In the genomic region with DNA sequence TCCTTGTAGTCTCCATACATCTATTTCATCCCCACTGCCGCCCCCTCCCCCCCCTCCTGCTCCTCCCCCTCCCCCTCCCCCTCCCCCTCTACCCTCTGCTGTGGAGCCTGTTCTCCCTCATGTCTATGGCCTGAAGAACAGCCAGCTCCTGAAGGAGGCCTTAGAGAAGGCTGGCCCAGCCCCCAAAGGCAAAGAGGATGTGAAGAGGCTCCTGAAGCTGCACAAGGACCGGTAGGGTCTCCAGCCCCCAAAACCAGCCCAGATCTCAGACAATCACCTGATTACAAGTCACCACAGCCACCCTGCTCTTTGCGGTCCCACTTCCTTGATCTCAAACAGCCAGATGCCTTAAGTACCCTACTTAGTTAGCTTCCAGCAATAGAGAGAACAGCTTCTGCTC, we compare ENCODE assay signal across 15 mouse cellular contexts. TPM values are rescaled to one million over a fixed set of nuclear protein-coding genes. Genes with fewer than 3 reads are reported as not detected.
DNase-seq lines count a peak whose midpoint lies in the region; ATAC-seq and TF ChIP-seq lines count a peak whose summit lies in the region.
"Had no signal": no experiment of that assay in that cellular context is flagged by ENCODE, and none has a peak within 500 bp of the region (broad histone marks: within the 10 kb centered on the region; RNA-seq: fewer than 3 reads in every experiment).

No protein-coding gene starts in this region.

- H3K4me2 ChIP-seq in hindbrain, embryonic 15.5 days: peak overlapping the region; percentile 76; the same call in 1 of the 2 replicates
- no peak overlapping the region; the same call in 1 of the 2 replicates for H3K4me2 ChIP-seq in hindbrain, embryonic 14.5 days (replicated peaks)
- peak overlapping the region; percentile 69; the same call in 1 of the 2 replicates for H3K4me2 ChIP-seq in limb, embryonic 13.5 days (replicated peaks)

- peaks cover 23% of the 10 kb centered on the region for H3K4me1 ChIP-seq in hindbrain, embryonic 15.5 days (replicated peaks)
- H3K4me1 ChIP-seq in hindbrain, embryonic 14.5 days (replicated peaks; ENCODE audit: control insufficient read depth, insufficient read depth, low read length): peaks cover 15% of the 10 kb centered on the region
- peaks cover 3 to 12% of the 10 kb centered on the region in 2 experiments; a peak in 3 of 4 replicates for H3K4me1 ChIP-seq in ES-E14 (ENCODE audit: control insufficient read depth in 2 of 2, insufficient read depth in 2 of 2, low read length in 2 of 2, poor library complexity in 1 of 2)
- peaks cover 18% of the 10 kb centered on the region for H3K4me1 ChIP-seq in limb, embryonic 13.5 days

- in situ Hi-C loops in ES-E14 (cut with MboI; ENCODE audit: low sequenced_read_pairs in 2 of 2, unreplicated experiment in 2 of 2): no loop called here

- no peak overlapping the region for H3K4me3 ChIP-seq in hindbrain, embryonic 15.5 days
- no peak overlapping the region for H3K4me3 ChIP-seq in hindbrain, embryonic 14.5 days (replicated peaks; ENCODE audit: low read length)
- peak overlapping the region; percentile 60 for H3K4me3 ChIP-seq in ES-E14 (ENCODE audit: insufficient read depth in 1 of 2, low read depth in 1 of 2, low read length in 2 of 2, poor library complexity in 1 of 2, severe bottlenecking in 1 of 2)
- no peak overlapping the region for H3K4me3 ChIP-seq in limb, embryonic 13.5 days

- no peak overlapping the region for H3K9ac ChIP-seq in hindbrain, embryonic 15.5 days
- no peak overlapping the region for H3K9ac ChIP-seq in hindbrain, embryonic 14.5 days
- peak overlapping the region; percentile 88 for H3K9ac ChIP-seq in ES-E14 (ENCODE audit: insufficient read depth, low read depth, low read length, poor library complexity, severe bottlenecking)
- no peak overlapping the region for H3K9ac ChIP-seq in limb, embryonic 13.5 days
- H3K9ac ChIP-seq: stomach, embryonic 15.5 days had no signal

- H3K9me3 ChIP-seq in hindbrain, embryonic 15.5 days: no peaks in the 10 kb centered on the region
- no peaks in the 10 kb centered on the region for H3K9me3 ChIP-seq in hindbrain, embryonic 14.5 days (ENCODE audit: control insufficient read depth, low read length)
- no peaks in the 10 kb centered on the region for H3K9me3 ChIP-seq in ES-E14 (ENCODE audit: control insufficient read depth, insufficient read depth, low read depth, low read length)
- H3K9me3 ChIP-seq in limb, embryonic 13.5 days: no peaks in the 10 kb centered on the region
- H3K9me3 ChIP-seq: embryonic facial prominence, embryonic 15.5 days; neural tube, embryonic 13.5 days; stomach, embryonic 15.5 days had no signal

- ATAC-seq in CD4-positive, CD25-positive, alpha-beta regulatory T cell, adult 4 months: no peak
- ATAC-seq in hindbrain, embryonic 15.5 days (ENCODE audit: low FRiP score, low read depth): no peak
- ATAC-seq in hindbrain, embryonic 14.5 days (ENCODE audit: low FRiP score): no peak
- ATAC-seq in limb, embryonic 13.5 days (ENCODE audit: low FRiP score, low read depth): no peak

- WGBS in hindbrain, embryonic 15.5 days: 91% methylated on average over 3 of the region's 3 CpGs
- WGBS in hindbrain, embryonic 14.5 days: 87% methylated on average over 3 of the region's 3 CpGs
- WGBS in limb, embryonic 13.5 days: 83% methylated on average over 3 of the region's 3 CpGs

- H3K36me3 ChIP-seq in hindbrain, embryonic 15.5 days: peaks cover 9% of the 10 kb centered on the region
- peaks cover 23% of the 10 kb centered on the region for H3K36me3 ChIP-seq in hindbrain, embryonic 14.5 days (replicated peaks; ENCODE audit: control insufficient read depth, insufficient read depth)
- H3K36me3 ChIP-seq in ES-E14 (ENCODE audit: control insufficient read depth, insufficient read depth, low read length, poor library complexity, severe bottlenecking): peaks cover 36% of the 10 kb centered on the region
- peaks cover 41% of the 10 kb centered on the region for H3K36me3 ChIP-seq in limb, embryonic 13.5 days

- peak; percentile 12 for DNase-seq in CD4-positive, CD25-positive, alpha-beta regulatory T cell, adult 2 months (ENCODE audit: low read depth, low spot score)
- no peak for DNase-seq in hindbrain, embryonic 14.5 days (ENCODE audit: low spot score)
- DNase-seq in ES-E14 (ENCODE audit: low read depth, low spot score): no peak
- DNase-seq in lung, postnatal 14 days: no peak
- no peak for DNase-seq in layer of hippocampus, adult 9-10 months (ENCODE audit: low spot score)
- DNase-seq: cerebellum, adult 9-10 months; kidney, adult 8-10 months had no signal

- no peak overlapping the region for H3K27ac ChIP-seq in hindbrain, embryonic 15.5 days (replicated peaks)
- no peak overlapping the region for H3K27ac ChIP-seq in hindbrain, embryonic 14.5 days
- peak overlapping the region; percentile 83 for H3K27ac ChIP-seq in ES-E14 (ENCODE audit: insufficient read depth, low read depth, low read length, poor library complexity, severe bottlenecking)
- no peak overlapping the region for H3K27ac ChIP-seq in limb, embryonic 13.5 days

- no peaks in the 10 kb centered on the region for H3K27me3 ChIP-seq in hindbrain, embryonic 15.5 days
- no peaks in the 10 kb centered on the region for H3K27me3 ChIP-seq in hindbrain, embryonic 14.5 days (ENCODE audit: control insufficient read depth, insufficient read depth, low read length)
- H3K27me3 ChIP-seq in limb, embryonic 13.5 days: no peaks in the 10 kb centered on the region
- H3K27me3 ChIP-seq: embryonic facial prominence, embryonic 15.5 days; neural tube, embryonic 13.5 days; stomach, embryonic 15.5 days had no signal

TF ChIP-seq in ES-E14, 5 proteins besides CTCF, POLR2A, EP300 and RAD21:
- TF ChIP-seq ZNF384 (IDR thresholded peaks at IDR 0.05; ENCODE audit: low read depth, low read length) (no peak), HCFC1 (IDR thresholded peaks at IDR 0.05; ENCODE audit: borderline replicate concordance, insufficient read depth, low read length) (no peak), CHD2 (IDR thresholded peaks at IDR 0.05; ENCODE audit: low read depth, low read length) (no peak), MAFK (IDR thresholded peaks at IDR 0.05; ENCODE audit: insufficient read depth, low read depth, low read length) (no peak), ZC3H11A (IDR thresholded peaks at IDR 0.05; ENCODE audit: borderline replicate concordance, low read depth, low read length) (no peak)

RNA-seq across cellular contexts. Expression of a gene that starts 1.1 kb away (rescaled TPM):
- 10 to 100 TPM; 60.9 to 76.3 TPM for polyA plus RNA-seq in CD4-positive, CD25-positive, alpha-beta regulatory T cell, adult 4 months (2017; shearing (Covaris generic))
- 192 and 194 TPM in 2 replicates for polyA plus RNA-seq in hindbrain, embryonic 15.5 days (2015; fragmentation: Nextera tagmentation; extraction: Ambion mirVana)
- polyA plus RNA-seq in hindbrain, embryonic 14.5 days (2014; fragmentation: Nextera tagmentation; extraction: Ambion mirVana): 192 and 195 TPM in 2 replicates
- total RNA-seq in ES-E14 (2012; rRNA removed): 113 and 129 TPM in 2 replicates
- polyA plus RNA-seq in limb, embryonic 13.5 days (2015; fragmentation: Nextera tagmentation; extraction: Ambion mirVana): 285 TPM in 2 replicates

RNA-seq across cellular contexts. Expression of a gene that starts 1.6 kb away (rescaled TPM):
- 1 to 10 TPM; 3.8 to 6.0 TPM for polyA plus RNA-seq in CD4-positive, CD25-positive, alpha-beta regulatory T cell, adult 4 months (2017; shearing (Covaris generic))
- polyA plus RNA-seq in hindbrain, embryonic 15.5 days (2015; fragmentation: Nextera tagmentation; extraction: Ambion mirVana): 3.8 and 4.0 TPM in 2 replicates
- polyA plus RNA-seq in hindbrain, embryonic 14.5 days (2014; fragmentation: Nextera tagmentation; extraction: Ambion mirVana): 3.4 and 3.5 TPM in 2 replicates
- 10.4 and 12.0 TPM in 2 replicates for total RNA-seq in ES-E14 (2012; rRNA removed)
- polyA plus RNA-seq in limb, embryonic 13.5 days (2015; fragmentation: Nextera tagmentation; extraction: Ambion mirVana): 3.6 TPM in 2 replicates

RNA-seq across cellular contexts. Expression of a gene that starts 16.2 kb away (rescaled TPM):
- under 1 TPM in 1 of 2 experiments, not detected in 1; 0.52 TPM for polyA plus RNA-seq in CD4-positive, CD25-positive, alpha-beta regulatory T cell, adult 4 months (2017; shearing (Covaris generic))
- polyA plus RNA-seq in hindbrain, embryonic 15.5 days (2015; fragmentation: Nextera tagmentation; extraction: Ambion mirVana): 23.9 and 26.6 TPM in 2 replicates
- polyA plus RNA-seq in hindbrain, embryonic 14.5 days (2014; fragmentation: Nextera tagmentation; extraction: Ambion mirVana): 24.6 and 28.5 TPM in 2 replicates
- total RNA-seq in ES-E14 (2012; rRNA removed): 12.5 and 36.3 TPM in 2 replicates
- 126 and 145 TPM in 2 replicates for polyA plus RNA-seq in limb, embryonic 13.5 days (2015; fragmentation: Nextera tagmentation; extraction: Ambion mirVana)

RNA-seq across cellular contexts. Expression of a gene that starts 16.2 kb away (rescaled TPM):
- polyA plus RNA-seq in CD4-positive, CD25-positive, alpha-beta regulatory T cell, adult 4 months (2017; shearing (Covaris generic)): not detected
- polyA plus RNA-seq in hindbrain, embryonic 15.5 days (2015; fragmentation: Nextera tagmentation; extraction: Ambion mirVana): 0.39 and 1.1 TPM in 2 replicates
- not detected in 2 replicates for polyA plus RNA-seq in hindbrain, embryonic 14.5 days (2014; fragmentation: Nextera tagmentation; extraction: Ambion mirVana)
- total RNA-seq in ES-E14 (2012; rRNA removed): 1.3 TPM in 1 of 2 replicates, not detected in the other
- 2.6 and 4.5 TPM in 2 replicates for polyA plus RNA-seq in limb, embryonic 13.5 days (2015; fragmentation: Nextera tagmentation; extraction: Ambion mirVana)
- total RNA-seq: layer of hippocampus, postnatal 25 days had no signal
- polyA plus RNA-seq: liver, embryonic 16.5 days had no signal

RNA-seq across cellular contexts. Expression of a gene that starts 18.4 kb away (rescaled TPM):
- 100 to 1,000 TPM; 118 to 144 TPM for polyA plus RNA-seq in CD4-positive, CD25-positive, alpha-beta regulatory T cell, adult 4 months (2017; shearing (Covaris generic))
- polyA plus RNA-seq in hindbrain, embryonic 15.5 days (2015; fragmentation: Nextera tagmentation; extraction: Ambion mirVana): 102 and 111 TPM in 2 replicates
- polyA plus RNA-seq in hindbrain, embryonic 14.5 days (2014; fragmentation: Nextera tagmentation; extraction: Ambion mirVana): 91.3 and 102 TPM in 2 replicates
- total RNA-seq in ES-E14 (2012; rRNA removed): 28.3 and 44.2 TPM in 2 replicates
- 69.4 and 71.7 TPM in 2 replicates for polyA plus RNA-seq in limb, embryonic 13.5 days (2015; fragmentation: Nextera tagmentation; extraction: Ambion mirVana)

Comparison
In these comparisons a context has a peak if more than half of its experiments do, and no peak if none do; other contexts are left out.
1. H3K4me3 ChIP-seq: peak in ES-E14 (2 of 2); none in hindbrain, embryonic 15.5 days (single experiment), hindbrain, embryonic 14.5 days (single experiment) and limb, embryonic 13.5 days (single experiment).
2. RNA of a gene that starts 16.2 kb away (polyA plus RNA-seq): 126 to 145 TPM in limb, embryonic 13.5 days, 24.6 to 28.5 TPM in hindbrain, embryonic 14.5 days and 23.9 to 26.6 TPM in hindbrain, embryonic 15.5 days; 0.52 TPM in CD4-positive, CD25-positive, alpha-beta regulatory T cell, adult 4 months; every median in the first group is over 10 times any median in the second.